Mouse (Mus musculus) thymus, adult 18-20 months (tissue): ENCODE results near the gene Dapk2.
"Not testable (repeated sequence)": the region's sequence is repeated elsewhere in the genome, so short reads cannot be mapped to it uniquely, and the experiment has no call there.

ENCODE experiments used
- DNase-seq, 2 experiments: peaks; one replicate each; pipeline ENCODE4 v3.0.0; 2022; ENCODE audit warnings: mixed read lengths in 2 of 2

Gene Dapk2

DNA sequence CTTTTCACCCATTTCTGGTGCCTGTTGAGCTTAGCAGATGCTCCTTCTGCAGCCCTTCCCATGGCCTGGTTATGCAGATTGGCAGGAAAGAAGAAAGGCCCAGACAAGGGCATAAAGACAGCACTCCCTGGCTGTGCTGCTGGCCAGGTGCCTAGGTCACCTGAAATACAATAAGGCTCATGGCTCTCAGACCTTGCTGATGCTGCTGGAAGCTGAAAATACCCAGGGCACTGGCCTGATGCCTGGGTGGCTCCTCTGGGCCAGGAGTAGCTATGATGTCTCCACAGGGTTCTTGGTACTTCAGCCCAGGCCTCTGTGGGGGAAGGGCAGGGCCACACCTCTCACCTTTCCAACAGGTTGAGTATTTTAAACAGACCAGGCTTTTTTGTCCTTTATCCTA, 121.6 kb downstream of the Dapk2 start:
- no peak for DNase-seq

DNA sequence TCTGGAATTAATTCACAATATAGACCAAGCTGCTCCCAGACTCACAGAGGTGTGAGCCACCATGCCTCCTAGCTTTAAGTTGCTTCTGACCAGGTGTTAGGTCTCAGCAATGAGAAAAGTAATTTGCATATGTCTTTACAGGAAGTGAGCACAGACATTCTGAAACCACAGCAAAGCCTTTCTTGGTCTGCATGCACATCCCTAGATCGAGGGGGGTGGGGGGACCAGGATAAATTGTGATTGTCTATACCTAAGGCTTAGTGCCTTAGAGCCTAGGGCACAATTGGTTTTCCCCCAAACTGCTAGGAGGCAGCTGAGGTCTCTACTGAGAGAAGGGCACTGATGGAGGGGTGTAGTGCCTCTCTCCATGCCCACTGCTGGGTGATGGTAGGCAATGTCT, 122.5 kb downstream of the Dapk2 start:
- DNase-seq = peak; percentile 25 to 68

DNA sequence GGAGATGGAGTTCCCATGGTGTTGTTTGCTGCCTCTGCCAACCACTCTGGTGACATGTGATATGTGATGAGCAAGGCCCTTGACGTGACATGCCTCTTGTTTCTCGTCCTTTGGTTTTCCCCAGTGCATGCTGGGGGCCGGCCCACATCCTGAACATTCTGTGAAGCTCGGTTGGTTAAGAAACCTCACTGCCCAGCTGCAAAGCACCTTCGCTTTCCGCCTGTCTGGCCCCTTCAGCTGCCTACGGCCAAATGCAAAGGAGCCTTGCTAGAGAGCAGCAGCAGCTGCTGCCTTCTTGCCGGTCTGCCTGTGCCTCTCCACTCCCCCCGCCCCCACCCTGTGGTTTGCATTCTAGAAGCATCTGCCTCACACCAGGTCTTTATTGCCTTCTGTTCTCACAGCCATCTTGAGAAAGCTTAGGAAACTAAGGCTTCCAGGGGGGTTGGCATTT, 123.5 kb downstream of the Dapk2 start:
- DNase-seq = peak; percentile 56 to 83

DNA sequence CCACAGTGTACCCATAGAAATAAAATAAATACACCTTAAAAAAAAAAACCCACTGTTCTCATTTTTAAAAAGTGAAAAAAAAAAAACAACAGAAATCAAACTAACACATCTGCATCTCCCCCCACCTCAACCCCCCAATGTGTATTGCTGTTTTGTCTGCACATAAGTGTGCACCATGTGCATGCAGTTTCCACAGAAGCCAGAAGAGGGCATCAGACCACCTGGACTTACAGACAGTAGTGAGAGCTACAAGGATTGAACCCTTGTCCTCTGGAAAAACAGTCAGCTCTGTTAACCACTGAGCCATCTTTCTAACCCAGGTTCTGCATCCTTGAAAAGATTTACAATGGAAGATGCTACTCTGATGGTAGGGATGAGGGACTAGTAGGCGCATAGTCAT, 124.6 kb downstream of the Dapk2 start:
- DNase-seq = no peak

DNA sequence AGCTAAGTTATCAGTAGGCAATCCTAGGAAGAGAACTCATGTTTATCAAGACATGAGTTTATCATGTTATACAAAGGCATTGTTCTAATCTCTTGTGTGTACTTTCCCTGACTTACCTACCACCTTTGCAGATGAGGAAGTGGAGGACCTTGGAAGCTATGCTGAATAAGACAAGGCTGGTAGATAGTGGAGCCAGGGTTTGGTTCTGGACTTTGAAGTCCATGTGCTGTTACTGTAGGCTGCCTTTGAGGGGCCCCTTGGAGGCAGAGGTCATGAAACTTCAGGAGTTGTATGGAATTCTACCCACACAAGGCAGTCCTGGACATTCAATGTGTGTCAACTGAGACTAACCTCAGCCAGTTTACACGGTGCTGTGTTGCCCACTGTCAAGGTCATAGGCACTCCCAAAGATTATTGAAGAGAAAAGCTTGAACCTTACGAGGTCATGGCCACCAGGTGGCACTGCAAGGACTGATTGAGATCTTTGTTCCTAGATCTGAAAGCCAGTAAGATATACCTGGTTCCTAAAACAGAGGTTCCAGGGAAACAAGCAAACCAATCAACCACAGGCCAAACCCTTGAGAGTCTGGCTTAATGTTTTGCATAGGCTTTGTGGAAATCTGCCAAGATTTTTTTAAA, 125.7 kb downstream of the Dapk2 start:
- DNase-seq = peak; percentile 21 to 56

DNA sequence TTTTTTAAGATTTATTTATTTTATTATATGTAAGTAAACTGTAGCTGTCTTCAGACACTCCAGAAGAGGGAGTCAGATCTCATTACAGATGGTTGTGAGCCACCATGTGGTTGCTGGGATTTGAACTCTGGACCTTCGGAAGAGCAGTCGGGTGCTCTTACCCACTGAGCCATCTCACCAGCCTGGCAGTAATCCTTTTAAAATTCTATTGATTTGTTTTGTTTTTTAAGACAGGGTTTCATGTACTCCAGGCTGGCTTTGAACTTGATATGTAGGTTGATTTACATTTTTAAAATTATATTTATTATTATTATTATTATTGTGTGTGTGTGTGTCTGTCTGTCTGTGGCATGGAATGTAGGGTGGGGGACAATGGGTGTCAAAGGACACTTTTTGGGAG, 127.2 kb downstream of the Dapk2 start:
- DNase-seq = not testable (repeated sequence)

DNA sequence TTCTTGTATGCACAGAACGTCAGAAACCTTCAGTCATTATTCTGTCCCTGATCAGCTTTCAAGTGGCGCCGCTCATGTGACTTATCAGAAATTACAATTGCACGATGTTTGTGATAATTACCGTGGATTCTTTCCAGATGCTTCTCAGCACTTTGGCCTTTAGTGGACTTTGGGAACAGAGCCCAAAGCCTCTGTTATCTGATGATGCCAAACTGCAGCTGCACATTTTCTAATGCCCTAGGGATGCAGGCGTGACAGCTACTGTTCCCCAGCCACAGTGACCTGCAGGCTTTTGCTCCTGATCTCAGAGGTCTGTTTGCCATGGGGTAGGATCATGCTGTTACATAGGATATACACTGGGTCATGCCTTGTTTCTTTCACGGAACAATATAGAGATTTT, 127.9 kb downstream of the Dapk2 start:
- no peak for DNase-seq

DNA sequence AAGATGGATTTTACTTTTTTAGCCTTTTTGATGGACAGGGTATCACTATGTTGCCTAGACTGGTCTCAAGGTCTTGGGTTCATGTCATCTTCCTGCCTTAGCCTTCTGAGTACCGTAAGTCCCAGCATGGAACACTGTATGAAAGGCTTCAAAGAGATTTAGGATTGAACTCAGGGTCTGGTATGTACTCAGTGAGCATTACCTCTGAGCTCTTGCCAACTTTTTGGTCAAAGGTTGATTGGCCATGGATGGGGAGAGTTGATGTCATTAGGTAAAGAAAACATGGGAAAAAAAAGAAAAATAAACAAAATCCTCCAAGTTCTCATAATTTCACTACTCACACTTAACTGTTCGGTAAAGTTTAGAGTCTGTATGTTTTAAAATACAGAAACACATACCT, 132.7 kb downstream of the Dapk2 start:
- DNase-seq = no peak

DNA sequence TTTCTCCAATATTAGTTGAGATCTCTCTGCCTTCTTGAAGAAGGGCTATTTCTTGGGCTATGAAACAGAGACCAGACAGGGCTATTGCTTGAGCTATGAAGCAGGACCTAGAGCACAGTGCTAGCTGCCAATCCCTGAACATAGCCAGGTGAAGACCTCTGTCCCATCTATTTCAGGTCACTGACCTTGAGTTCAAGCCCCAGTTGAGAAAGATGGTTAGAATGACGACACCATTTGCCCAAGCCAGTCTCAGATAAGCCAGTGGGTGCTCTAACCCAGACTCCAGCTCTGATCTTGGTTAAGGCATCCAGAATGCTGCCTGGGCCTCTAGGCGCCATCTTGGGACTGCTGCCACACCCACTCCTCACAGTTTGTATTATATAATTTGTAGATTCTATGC, 135.3 kb downstream of the Dapk2 start:
- DNase-seq = no peak

DNA sequence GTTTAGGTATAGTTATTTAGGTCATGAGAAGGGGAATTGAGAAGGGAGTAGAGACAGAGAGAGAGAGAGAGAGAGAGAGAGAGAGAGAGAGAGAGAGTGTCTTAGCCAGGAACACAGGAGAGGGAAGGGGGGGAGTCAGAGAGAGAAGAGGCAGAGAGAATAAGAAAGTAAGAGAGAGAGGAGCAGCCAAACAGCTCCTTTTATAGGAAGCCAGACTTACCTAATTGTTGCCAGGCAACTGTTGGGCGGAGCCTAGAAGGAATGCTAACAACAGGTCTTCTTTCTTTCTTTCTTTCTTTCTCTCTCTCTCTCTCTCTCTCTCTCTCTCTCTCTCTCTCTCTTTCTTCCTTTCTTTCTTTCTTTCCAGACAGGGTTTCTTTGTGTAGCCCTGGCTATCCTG, 136.2 kb downstream of the Dapk2 start:
- no peak for DNase-seq

DNA sequence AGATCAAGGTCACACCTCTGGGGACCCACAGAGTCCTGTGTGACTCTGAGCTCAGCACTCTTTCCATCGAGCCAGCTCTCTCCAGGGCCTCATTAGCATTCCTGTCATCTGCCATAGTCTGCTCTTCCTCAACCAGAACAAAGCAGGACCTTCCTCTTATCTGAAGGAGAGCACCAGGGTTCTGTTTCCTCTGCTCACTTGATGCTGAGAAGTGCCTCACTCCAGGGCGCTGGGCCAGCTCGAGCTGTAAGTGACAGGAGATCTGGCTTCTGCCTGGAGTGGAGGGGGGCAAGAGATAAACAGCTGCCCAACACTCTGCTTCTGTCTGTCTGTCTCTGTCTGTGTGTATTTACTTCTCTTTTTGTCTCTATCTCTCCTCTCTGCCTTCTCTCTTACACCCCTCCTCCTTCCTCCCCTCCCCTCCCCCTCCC, 137.0 kb downstream of the Dapk2 start:
- DNase-seq = no peak

DNA sequence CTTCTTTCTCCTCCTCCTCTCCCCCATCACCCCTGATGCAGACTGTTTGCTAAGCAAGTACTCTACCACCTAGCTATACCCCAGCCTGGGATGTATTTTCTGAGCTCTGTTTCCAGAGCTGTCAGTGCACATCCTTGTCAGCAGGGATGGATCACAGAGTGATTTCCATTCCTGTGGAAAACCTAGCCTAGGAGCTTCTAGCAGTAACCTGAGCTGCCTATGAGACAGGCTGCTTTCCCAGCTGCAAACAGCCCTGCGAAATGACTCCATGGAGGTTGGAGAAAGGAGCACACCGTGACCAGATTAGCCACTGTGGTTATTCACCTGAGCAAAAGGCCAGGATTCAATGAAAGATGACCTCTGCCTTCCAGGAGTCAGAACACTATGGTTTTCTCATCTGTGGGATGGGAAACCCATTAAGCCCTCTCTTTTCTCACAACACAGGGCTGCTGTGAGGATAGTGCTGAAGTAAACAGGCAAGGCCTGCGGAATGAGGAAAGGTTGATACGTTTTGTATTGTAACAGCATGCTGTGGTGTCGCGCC, 137.6 kb downstream of the Dapk2 start:
- no peak for DNase-seq

DNA sequence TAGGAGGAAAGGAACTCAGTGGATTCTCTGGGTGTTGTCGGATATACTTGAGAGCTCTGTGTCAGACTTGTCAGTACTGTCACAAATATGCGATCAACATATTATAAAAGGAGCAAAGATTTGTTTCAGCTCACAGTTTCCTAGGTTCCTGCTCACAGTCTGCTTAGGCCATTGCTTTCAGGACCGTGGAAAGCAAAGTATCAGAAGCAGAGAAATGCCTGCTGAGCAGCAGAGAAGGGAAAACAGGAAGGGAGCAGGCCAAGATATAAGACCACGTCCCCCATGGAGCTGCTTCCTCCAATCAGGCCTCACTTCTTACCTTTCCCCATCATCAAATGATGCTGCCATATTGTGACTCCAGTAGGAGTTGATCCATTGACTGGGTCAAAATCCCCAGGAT, 140.8 kb downstream of the Dapk2 start:
- no peak for DNase-seq

DNA sequence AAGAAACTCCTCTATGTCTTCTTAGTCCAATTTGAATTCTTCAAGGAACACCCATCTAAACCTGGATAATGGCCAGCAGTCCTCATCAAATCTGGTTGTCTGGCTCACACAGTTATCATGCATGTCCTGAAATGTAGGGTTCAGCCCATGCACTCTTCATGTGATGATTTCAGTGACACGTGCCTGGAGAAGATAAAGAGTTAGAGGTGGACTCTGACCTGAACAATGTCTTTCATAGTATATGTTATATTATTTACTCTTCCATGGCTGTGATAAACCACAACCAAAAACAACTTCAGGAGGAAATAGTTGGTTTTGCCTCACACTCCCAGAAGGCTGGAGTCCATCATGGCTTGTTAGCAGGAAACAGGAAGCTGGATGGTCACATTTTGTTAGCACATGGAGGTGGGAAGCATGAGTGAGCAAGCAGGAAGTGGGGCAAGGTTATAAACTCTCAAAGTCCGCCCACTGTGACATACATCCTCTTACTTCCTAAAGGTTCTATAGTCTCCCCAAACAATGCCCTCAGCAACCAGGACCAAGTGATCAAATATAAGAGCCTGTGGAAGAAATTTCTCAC, 142.5 kb downstream of the Dapk2 start:
- DNase-seq = no peak

DNA sequence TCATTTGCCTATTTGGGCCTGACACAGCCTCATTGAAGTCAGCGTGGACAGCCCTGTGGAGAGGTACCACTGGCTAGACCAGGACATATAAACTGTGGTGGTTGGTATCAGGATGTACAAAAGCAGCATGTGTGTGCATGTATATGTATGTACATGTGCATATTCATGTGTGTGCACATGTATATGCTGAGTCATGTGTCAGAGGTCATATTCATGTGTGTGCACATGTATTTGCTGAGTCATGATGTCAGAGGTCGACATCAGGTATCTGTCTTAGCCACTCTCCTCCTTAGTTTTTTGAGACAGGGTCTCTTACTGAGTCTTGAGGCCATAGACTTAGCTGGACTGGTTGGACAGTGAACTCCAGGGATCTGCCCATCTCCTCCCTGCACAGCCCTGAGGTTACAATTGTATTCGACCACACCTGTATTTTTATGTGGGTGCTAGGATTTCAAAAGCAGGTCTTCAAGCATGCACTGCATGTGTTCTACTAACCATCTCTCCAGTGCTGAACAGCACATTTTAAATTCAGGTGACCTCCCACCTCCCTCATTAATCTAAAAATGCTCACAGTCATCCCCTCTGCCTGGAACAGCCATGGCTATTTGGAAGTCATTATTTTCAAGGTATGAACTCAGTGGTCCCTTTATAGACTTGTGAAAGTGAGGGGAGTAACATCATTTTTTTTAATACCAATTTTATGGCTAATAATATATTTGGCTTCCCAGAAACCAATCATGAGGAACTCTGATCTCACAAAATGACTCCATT, 146.5 kb downstream of the Dapk2 start:
- DNase-seq = no peak

DNA sequence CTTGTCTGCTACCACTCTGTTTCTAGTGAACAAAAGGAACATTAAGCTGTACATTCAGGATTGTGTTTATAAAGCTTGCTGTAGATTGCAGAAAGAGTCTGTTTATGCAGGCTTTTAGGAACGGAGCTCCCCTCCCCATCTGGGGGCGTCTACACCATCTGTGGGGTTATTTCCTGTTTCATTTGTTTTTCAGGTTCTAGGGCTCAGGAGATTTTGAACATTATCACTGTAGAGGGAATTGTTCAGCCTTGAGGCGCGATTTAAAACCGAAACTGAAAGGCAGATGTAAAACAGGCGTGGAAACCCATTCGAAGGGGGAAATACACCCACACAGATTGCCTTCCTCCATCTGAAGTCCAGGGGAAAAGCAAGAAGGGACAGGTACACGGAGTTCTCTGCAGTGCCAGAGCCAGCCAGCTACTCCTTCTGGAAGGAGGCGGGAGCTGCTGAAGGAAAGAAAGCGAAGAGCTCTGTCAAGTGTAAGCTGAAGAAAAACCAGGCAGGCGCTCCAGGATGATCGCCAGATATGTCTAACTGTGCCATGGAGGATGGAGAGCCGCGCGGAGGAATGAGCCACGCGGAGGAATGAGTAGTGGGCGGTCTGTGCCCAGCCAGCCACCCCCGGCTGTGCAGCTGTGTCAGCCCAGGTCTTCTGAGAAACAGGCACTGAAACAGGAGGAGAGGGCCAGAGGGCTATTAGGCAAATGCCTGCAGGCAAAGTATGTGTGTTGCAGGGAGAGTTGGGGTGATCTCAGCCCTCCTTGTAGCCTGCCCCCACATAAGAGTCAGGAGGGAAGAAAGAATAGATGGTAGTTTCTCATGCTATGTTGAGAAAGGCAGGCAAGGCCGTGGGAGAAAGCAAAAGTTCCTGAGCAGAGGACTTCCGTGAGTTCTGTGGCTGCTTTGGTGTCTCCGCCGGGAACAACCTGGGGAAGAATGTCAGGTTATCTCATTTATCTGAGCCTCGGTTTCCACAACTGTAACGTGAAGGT, 147.4 kb downstream of the Dapk2 start:
- DNase-seq = peak; percentile 8 to 35

DNA sequence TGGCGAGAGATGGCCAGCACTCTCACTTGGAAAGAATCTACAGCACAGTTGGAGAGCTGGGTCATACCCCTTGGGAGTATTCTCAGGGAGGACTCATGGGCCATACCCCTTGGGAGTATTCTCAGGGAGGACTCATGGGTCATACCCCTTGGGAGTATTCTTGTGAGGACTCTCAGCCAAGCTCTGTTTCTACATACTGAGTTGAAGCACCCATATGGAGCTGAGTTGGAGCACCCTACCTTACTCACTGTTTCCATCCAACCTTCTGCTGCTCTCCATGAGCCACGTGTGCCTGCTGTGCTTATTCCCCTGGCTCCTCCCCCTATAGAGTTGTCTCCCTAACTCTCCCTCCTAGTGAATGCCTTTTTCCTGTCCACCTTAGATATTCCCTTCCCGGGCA, 148.4 kb downstream of the Dapk2 start:
- no peak for DNase-seq

DNA sequence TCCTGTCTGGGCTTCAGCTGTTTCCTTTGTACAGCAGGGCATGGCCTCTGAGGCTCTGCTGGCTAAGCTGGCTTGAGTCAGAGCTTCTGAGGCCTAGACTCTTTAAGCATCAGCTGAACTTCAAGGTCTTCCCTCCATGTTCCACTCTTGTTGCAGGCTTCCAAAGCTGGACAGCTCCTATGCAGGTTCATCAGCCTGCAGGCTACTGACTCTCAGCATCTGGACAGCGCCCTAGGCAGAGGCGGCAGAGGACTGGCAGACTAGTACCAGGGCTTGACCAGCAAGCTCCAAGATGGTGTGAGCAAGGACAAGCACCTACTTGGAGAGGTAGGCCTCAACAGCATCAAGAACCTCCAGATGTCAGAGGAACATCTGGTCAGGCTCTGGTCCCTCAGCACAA, 149.3 kb downstream of the Dapk2 start:
- DNase-seq = no peak

DNA sequence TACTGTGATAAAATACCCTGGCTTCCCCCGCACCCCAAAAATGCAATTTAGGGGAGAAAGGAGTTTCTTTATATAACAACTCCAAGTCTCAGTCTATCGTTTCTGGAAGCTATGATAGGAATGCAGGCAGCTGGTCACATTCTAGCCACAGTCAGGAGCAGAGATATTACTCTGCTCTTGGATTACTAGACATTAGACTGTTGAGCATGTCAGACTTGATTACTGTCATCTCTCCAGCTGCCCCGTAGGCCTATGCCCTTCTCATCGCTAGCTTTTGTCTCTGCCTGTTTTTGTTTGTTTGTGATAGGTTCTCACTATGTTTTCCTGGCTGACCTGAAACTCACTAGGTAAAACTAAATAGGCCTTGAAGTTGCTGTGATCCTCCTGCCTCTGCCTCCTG, 150.7 kb downstream of the Dapk2 start:
- no peak for DNase-seq

DNA sequence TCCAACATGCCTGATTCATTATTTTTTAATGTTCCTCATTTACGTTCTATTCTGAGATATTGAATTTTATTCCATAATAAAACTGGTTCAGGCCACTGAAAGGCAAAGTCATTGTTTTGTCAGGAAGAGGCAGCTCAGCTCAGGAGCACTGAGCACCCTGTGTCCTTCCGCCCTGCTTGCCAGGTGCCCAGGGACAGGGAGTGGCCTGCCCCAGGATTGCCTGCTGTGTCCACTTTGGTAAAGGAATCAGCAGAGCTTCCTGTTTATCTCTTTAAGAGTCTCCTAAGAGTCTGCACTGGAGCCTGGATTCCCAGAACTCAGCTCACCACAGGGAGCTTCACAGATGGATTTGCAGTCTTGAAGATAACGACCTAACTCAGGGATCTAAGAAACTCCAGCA, 153.4 kb downstream of the Dapk2 start:
- no peak for DNase-seq

DNA sequence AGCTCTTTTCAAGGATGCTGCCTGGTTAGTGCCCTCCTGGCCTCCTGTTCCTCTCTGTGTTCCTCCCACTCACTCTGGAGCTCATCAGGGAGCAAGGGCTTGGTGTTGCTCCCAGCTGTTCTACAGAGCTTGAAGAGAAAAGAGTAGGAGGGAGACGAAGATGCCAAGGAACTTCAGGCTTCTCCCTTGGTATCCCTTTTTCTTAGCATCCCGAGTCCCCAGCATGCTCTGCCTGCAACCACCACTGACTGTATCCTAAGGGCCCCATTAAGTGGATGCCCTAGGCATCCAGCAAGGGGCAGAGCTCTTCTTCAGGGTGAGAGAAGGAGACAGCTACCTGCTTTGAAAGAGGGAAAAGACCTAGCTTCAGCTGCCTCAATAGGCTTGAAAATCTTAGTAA, 158.6 kb downstream of the Dapk2 start:
- DNase-seq = no peak
